Mouse (Mus musculus) cortical plate, adult 2 months (tissue): ENCODE results near the gene Them4.

Experiments
- CTCF ChIP-seq: fragments of 200-500 bp; IDR thresholded peaks from 2 replicates; pipeline ENCODE4 v1.5.1; 2011; ENCODE audit warnings: mild to moderate bottlenecking, control low read depth, low read length; ENCODE audit not compliant: insufficient read depth; ENCODE audit errors: extremely low read depth
- POLR2A ChIP-seq: fragments of 200-500 bp; IDR thresholded peaks from 2 replicates; pipeline ENCODE4 v1.6.1; 2011; ENCODE audit warnings: mild to moderate bottlenecking, low read length, control low read depth; ENCODE audit not compliant: insufficient read depth; ENCODE audit errors: extremely low read depth

DNA sequence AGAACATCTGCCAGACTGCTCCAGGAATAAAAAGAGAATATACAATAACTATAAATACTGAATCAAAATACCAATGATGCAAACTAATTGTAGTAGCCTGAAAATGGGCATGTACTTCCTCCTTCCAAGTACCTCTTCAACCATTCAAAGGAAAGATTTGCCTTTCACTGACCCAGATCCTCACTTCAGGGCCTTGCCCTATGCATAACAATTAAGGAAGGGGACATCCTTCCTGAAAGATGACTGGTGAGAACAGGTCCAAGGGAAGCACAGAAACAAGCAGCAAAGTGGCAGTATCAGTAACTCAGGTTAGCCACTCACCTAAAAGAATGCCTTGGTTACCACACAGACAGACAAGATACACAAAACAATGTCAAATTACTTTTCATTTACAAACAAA lies 2.9 kb upstream of the Them4 start:
- TF ChIP-seq POLR2A (no peak), CTCF (no peak)
